Mouse (Mus musculus): ENCODE data around the gene Psme1.

The Psme1 gene

GRCm38 (mm10) chr14:55575302-55575701 lies 2.6 kb upstream of the Psme1 start, which contains the start of gene Fitm1:
Fitm1 (plus strand) TSS chr14:55575617.
- no peak for DNase-seq

- peak; percentile 48 to 83 for DNase-seq
Observed at GRCm38 (mm10) chr14:55575711-55576110, 2.2 kb upstream of the Psme1 start.

GRCm38 (mm10) chr14:55576376-55576775 lies 1.5 kb upstream of the Psme1 start:
- DNase-seq, result peak; percentile 36 to 71

- DNase-seq, result peak; percentile 86 to 90
Observed at GRCm38 (mm10) chr14:55578668-55579269, 846 bp downstream of the Psme1 start.

- DNase-seq, result no peak
Observed at GRCm38 (mm10) chr14:55579511-55580496, 1.9 kb downstream of the Psme1 start.

- no peak for DNase-seq
Observed at GRCm38 (mm10) chr14:55580731-55581130, 2.8 kb downstream of the Psme1 start.

GRCm38 (mm10) chr14:55581981-55582681 lies 4.2 kb downstream of the Psme1 start:
- DNase-seq, result no peak

GRCm38 (mm10) chr14:55584303-55584701 lies 6.4 kb downstream of the Psme1 start:
- no peak for DNase-seq

GRCm38 (mm10) chr14:55584702-55585565 lies 7.0 kb downstream of the Psme1 start, which contains the start of gene Emc9:
Emc9 (minus strand) TSS chr14:55585302.
- peak; percentile 84 to 93 for DNase-seq

- no peak for DNase-seq
Observed at GRCm38 (mm10) chr14:55585566-55585960, 7.6 kb downstream of the Psme1 start.

GRCm38 (mm10) chr14:55586149-55586548 lies 8.2 kb downstream of the Psme1 start:
- no peak for DNase-seq

- DNase-seq, result no peak
Observed at GRCm38 (mm10) chr14:55589271-55589670, 11.3 kb downstream of the Psme1 start.

GRCm38 (mm10) chr14:55589771-55590448 lies 12.0 kb downstream of the Psme1 start:
- DNase-seq, result no peak

- DNase-seq, result peak; percentile 96 to 98
Observed at GRCm38 (mm10) chr14:55590748-55591330, 12.9 kb downstream of the Psme1 start, which contains the start of gene Psme2. Psme2 (minus strand) TSS chr14:55591113.

GRCm38 (mm10) chr14:55591331-55591891 lies 13.5 kb downstream of the Psme1 start, which contains the start of gene Rnf31:
Rnf31 (plus strand) TSS chr14:55591708.
- peak; percentile 97 to 99 for DNase-seq

- DNase-seq, result peak; percentile 15 to 56
Observed at GRCm38 (mm10) chr14:55592226-55592625, 14.3 kb downstream of the Psme1 start.

- peak; percentile 28 to 57 for DNase-seq
Observed at GRCm38 (mm10) chr14:55596036-55596690, 18.2 kb downstream of the Psme1 start.

GRCm38 (mm10) chr14:55598521-55599390 lies 20.8 kb downstream of the Psme1 start:
- DNase-seq, result no peak

GRCm38 (mm10) chr14:55603271-55603632 lies 25.3 kb downstream of the Psme1 start, which contains the start of gene Irf9:
Irf9 (plus strand) TSS chr14:55603571.
- no peak for DNase-seq

Data from kidney, postnatal 25 days (tissue).